Mouse (Mus musculus): ENCODE results near the gene Catsperg1. TPM values are rescaled to one million over a fixed set of nuclear protein-coding genes. Genes with fewer than 3 reads are reported as not detected.
"Not testable (repeated sequence)": the region's sequence is repeated elsewhere in the genome, so short reads cannot be mapped to it uniquely, and the experiment has no call there.

Gene Catsperg1
- polyA plus RNA-seq, 1 experiment = 3.9 TPM

GRCm38 (mm10) chr7:29232247-29233013, 18.6 kb upstream of the Catsperg1 start, which contains the start of gene Kcnk6:
Gene Kcnk6 (minus strand): TSS chr7:29232515.
- peak; percentile 69 for DNase-seq
- H3K4me3 ChIP-seq (replicated peaks; ENCODE audit: extremely low read depth, low read depth, low read length) = peak within 1 kb of the TSS; percentile 81
- WGBS = 1% methylated on average over 62 of the region's 62 CpGs

GRCm38 (mm10) chr7:29231517-29231916, 17.7 kb upstream of the Catsperg1 start:
- Histone ChIP-seq H3K4me3 (replicated peaks; ENCODE audit: extremely low read depth, low read depth, low read length) (peak overlapping the region; percentile 81), H3K4me1 (ENCODE audit: control insufficient read depth, insufficient read depth, low read length) (peaks cover 9% of the 10 kb centered on the region)
- no peak for DNase-seq
- WGBS = 45% methylated on average over 3 of the region's 3 CpGs
- TF ChIP-seq CTCF (IDR thresholded peaks at IDR 0.05; ENCODE audit: insufficient read depth, low read length) = no peak
- no peak for TF ChIP-seq POLR2A (IDR thresholded peaks at IDR 0.05; ENCODE audit: borderline replicate concordance, extremely low read depth, low read depth, low read length)

More at GRCm38 (mm10) chr7:29232247-29233013, 18.6 kb upstream of the Catsperg1 start, which contains the start of gene Kcnk6:
- peaks cover 9% of the 10 kb centered on the region for H3K4me1 ChIP-seq (ENCODE audit: control insufficient read depth, insufficient read depth, low read length)
- TF ChIP-seq POLR2A (IDR thresholded peaks at IDR 0.05; ENCODE audit: borderline replicate concordance, extremely low read depth, low read depth, low read length) (0 out of 2 replicates have a peak, but pooled peaks have one; percentile 35), CTCF (IDR thresholded peaks at IDR 0.05; ENCODE audit: insufficient read depth, low read length) (no peak)

- DNase-seq = no peak
- Histone ChIP-seq H3K4me1 (ENCODE audit: control insufficient read depth, insufficient read depth, low read length) (peaks cover 9% of the 10 kb centered on the region), H3K4me3 (replicated peaks; ENCODE audit: extremely low read depth, low read depth, low read length) (no peak overlapping the region)
- WGBS = 50% methylated on average over 3 of the region's 3 CpGs
- TF ChIP-seq CTCF (IDR thresholded peaks at IDR 0.05; ENCODE audit: insufficient read depth, low read length) = no peak
- TF ChIP-seq POLR2A (IDR thresholded peaks at IDR 0.05; ENCODE audit: borderline replicate concordance, extremely low read depth, low read depth, low read length) = no peak
Observed at GRCm38 (mm10) chr7:29230560-29230959, 16.7 kb upstream of the Catsperg1 start.

GRCm38 (mm10) chr7:29228202-29228601, 14.4 kb upstream of the Catsperg1 start:
- 71% methylated on average over 4 of the region's 4 CpGs for WGBS
- Histone ChIP-seq H3K4me1 (ENCODE audit: control insufficient read depth, insufficient read depth, low read length) (peaks cover 9% of the 10 kb centered on the region), H3K4me3 (replicated peaks; ENCODE audit: extremely low read depth, low read depth, low read length) (no peak overlapping the region)
- no peak for TF ChIP-seq CTCF (IDR thresholded peaks at IDR 0.05; ENCODE audit: insufficient read depth, low read length)
- no peak for DNase-seq

GRCm38 (mm10) chr7:29225520-29225919, 11.7 kb upstream of the Catsperg1 start:
- no peak for TF ChIP-seq POLR2A (IDR thresholded peaks at IDR 0.05; ENCODE audit: borderline replicate concordance, extremely low read depth, low read depth, low read length)
- H3K4me1 ChIP-seq (ENCODE audit: control insufficient read depth, insufficient read depth, low read length) = peaks cover 6% of the 10 kb centered on the region
- DNase-seq = no peak
- 77% methylated on average over 13 of the region's 13 CpGs for WGBS
- H3K4me3 ChIP-seq (replicated peaks; ENCODE audit: extremely low read depth, low read depth, low read length) = no peak overlapping the region

- H3K4me1 ChIP-seq (ENCODE audit: control insufficient read depth, insufficient read depth, low read length) = peaks cover 6% of the 10 kb centered on the region
- 39% methylated on average over 16 of the region's 16 CpGs for WGBS
- H3K4me3 ChIP-seq (replicated peaks; ENCODE audit: extremely low read depth, low read depth, low read length) = no peak overlapping the region
- TF ChIP-seq CTCF (IDR thresholded peaks at IDR 0.05; ENCODE audit: insufficient read depth, low read length) (no peak), POLR2A (IDR thresholded peaks at IDR 0.05; ENCODE audit: borderline replicate concordance, extremely low read depth, low read depth, low read length) (no peak)
- DNase-seq = no peak
Observed at GRCm38 (mm10) chr7:29224756-29225394, 11.0 kb upstream of the Catsperg1 start.

GRCm38 (mm10) chr7:29214846-29215245, 1.0 kb upstream of the Catsperg1 start:
- Histone ChIP-seq H3K4me3 (replicated peaks; ENCODE audit: extremely low read depth, low read depth, low read length) (no peak overlapping the region), H3K4me1 (ENCODE audit: control insufficient read depth, insufficient read depth, low read length) (0 out of 2 replicates have a peak, but pooled peaks cover 4% of the 10 kb centered on the region)
- WGBS = 57% methylated on average over 15 of the region's 15 CpGs
- TF ChIP-seq CTCF (IDR thresholded peaks at IDR 0.05; ENCODE audit: insufficient read depth, low read length) (no peak), POLR2A (IDR thresholded peaks at IDR 0.05; ENCODE audit: borderline replicate concordance, extremely low read depth, low read depth, low read length) (no peak)
- DNase-seq = no peak

GRCm38 (mm10) chr7:29214236-29214635, 401 bp upstream of the Catsperg1 start:
- 45% methylated on average over 2 of the region's 2 CpGs for WGBS
- H3K4me3 ChIP-seq (replicated peaks; ENCODE audit: extremely low read depth, low read depth, low read length) = no peak overlapping the region
- DNase-seq = no peak
- 0 out of 2 replicates have a peak, but pooled peaks cover 4% of the 10 kb centered on the region for H3K4me1 ChIP-seq (ENCODE audit: control insufficient read depth, insufficient read depth, low read length)
- TF ChIP-seq POLR2A (IDR thresholded peaks at IDR 0.05; ENCODE audit: borderline replicate concordance, extremely low read depth, low read depth, low read length) (no peak), CTCF (IDR thresholded peaks at IDR 0.05; ENCODE audit: insufficient read depth, low read length) (no peak)

- not testable (repeated sequence) for H3K4me3 ChIP-seq (replicated peaks; ENCODE audit: extremely low read depth, low read depth, low read length); H3K4me1 ChIP-seq (ENCODE audit: control insufficient read depth, insufficient read depth, low read length); DNase-seq
- 46% methylated on average over 40 of the region's 40 CpGs for WGBS
Observed at GRCm38 (mm10) chr7:29212775-29213560, 867 bp downstream of the Catsperg1 start.

Measured in lung, adult 2 months (tissue).